Mouse (Mus musculus) cerebellum, postnatal 25 days (tissue): Measurements from ENCODE around the gene BC051665.

ENCODE experiments used
- DNase-seq, 2 experiments: peaks; one replicate each; pipeline ENCODE4 v3.0.0; 2021; ENCODE audit warnings: mixed read lengths in 2 of 2

BC051665 gene

GRCm38 (mm10) chr13:60743381-60744077 lies 42.6 kb downstream of the BC051665 start:
- DNase-seq: no peak

GRCm38 (mm10) chr13:60742611-60743010 lies 43.6 kb downstream of the BC051665 start:
- no peak for DNase-seq

DNA sequence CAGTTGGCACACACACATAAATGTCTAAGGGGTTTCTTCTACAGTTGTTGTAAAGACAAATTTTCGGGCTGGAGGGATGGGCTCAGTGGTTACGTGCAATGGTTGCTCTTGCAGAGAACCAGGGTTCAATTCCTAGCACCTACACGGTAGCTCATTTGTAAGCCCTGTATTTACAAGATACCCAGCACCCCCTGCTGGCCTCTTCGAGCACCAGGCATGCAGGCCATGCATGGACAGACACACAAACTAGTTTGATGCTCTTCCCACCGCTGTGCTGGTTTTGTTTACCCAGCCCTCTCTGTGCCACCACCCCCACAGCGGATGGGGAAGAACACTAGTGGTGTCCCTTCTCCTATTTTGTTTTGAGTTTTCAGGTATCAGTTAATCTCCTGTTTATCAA lies 45.9 kb downstream of the BC051665 start:
- no peak for DNase-seq

- peak; percentile 66 to 80 for DNase-seq
Measured at GRCm38 (mm10) chr13:60738429-60738828, 47.7 kb downstream of the BC051665 start.

DNA sequence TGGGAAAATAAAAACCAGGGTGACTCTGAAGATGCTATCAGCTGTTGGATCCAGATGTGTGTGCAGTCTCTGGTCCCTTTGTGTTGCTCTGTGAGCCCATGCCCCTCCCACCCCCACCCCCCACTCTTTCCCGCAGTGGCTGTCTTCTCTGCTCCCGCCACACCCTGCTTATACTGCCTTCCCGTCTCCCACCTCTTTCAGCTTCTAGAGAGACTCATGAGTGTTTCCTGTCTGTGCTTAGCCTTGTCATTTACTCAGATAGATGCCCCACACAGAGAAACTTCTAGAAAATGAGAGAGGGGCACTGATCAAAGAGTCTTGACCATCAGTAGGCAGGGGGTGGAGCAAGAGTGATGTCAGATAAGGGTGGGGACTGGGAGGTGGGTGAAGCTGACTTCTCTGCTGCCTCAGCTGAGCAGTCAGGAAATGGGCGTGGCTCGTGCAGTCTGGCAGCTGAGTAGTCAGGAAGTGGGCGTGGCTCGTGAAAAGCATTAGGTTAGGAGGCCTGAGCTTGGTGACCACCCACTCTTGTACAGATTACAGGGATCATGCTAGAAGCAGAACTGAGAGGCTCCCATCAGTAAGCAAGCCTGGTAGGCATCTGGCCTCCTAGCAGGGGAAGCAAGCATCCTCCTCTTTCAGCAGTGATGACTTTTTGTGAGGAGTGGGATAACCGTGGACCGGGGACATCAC lies 48.4 kb downstream of the BC051665 start:
- DNase-seq: peak in 1 of 2 experiments; percentile 21

DNA sequence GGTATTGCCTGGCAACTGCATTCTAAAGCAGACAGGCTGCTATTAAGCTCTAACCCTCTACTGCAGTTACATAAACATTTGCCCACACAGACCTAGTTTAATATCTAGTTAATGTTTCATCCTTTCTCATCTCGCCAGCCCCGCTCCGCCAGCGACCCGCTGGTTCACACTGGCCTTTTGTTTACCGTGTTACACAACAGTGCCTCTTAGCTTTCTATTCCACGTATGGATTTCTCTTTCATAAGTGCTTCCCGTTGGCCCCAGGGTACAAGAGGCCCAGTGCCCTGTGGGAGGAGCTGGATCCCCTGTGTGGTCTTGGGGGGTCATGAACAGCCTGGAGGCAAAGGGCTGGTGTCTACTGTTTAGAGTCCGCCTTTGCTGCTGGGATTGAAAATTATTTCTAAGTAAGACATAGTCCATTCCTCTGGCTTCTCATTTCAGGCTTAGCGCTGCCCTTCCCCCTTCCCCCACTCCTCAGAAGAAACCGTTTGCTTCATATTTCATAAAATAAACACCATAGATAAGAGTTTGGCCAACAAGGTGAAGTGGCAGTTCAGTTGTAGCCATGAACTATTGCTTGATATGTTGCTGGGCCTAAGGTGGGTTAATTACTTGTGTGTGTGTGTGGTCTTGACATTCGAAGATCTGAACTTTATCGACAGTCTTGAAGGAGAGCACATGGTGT lies 49.6 kb downstream of the BC051665 start:
- DNase-seq: peak in 1 of 2 experiments; percentile 14

GRCm38 (mm10) chr13:60735306-60735705 lies 50.9 kb downstream of the BC051665 start:
- peak; percentile 42 to 54 for DNase-seq
